Mouse (Mus musculus): ENCODE measurements around the gene Speer4f2.

DNA sequence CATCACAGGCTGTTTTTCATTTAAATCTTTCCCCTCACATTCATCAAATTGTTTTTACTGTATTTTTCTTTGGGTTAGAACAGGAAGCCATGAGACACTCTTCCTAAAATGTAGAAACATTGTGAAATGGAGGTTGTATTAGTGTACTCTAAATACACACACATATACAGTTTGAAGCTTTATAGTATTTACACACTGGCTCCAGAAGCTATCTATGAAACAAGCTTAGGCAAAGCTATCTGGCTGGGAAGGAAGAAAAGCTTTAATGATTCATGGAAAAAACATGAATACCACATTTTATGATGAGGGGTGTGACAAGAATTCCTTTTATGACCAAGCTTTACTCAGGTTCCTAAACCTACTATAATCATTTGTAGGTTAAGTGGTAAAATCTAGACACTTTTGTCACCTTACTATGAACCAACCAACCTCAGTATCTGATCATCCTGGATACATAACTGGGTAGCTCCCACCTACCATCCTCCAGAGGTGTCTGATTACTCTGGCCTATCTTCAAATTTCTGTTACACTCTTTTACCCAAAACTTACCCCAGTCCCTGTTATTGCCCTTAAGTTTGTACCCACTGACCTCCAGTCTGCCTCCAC lies 13.5 kb upstream of the Speer4f2 start:
- TF ChIP-seq CTCF (IDR thresholded peaks at IDR 0.05; ENCODE audit: borderline replicate concordance, insufficient read depth, low read length) (no peak), POLR2A (IDR thresholded peaks at IDR 0.05; ENCODE audit: low read depth, low read length) (no peak)
